Mouse (Mus musculus): ENCODE data around the gene Foxd1.

DNA sequence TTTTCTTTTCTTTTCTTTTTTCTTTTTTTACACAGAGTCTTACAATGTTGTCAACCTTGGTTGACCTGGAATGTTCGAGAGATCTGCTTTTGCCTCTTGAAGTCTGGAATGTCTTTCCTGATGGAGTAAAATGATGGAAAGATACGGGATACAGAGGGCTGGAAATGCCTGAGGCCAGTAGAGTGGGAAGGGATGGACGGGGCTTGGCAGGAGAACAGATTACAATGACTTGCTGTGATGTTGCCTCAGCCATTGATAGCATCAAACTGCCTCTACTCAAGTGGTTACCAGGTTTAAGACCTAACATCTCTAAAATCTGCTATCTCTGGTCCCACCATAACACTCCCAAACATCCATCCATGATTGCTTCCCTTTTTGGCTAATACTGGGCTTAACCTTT is 20.9 kb downstream of the Foxd1 start:
- no peak for TF ChIP-seq CTCF (IDR thresholded peaks at IDR 0.05; ENCODE audit: low read depth)
- no peak for TF ChIP-seq EP300 (IDR thresholded peaks at IDR 0.05; ENCODE audit: low read depth)
